Mouse (Mus musculus): ENCODE measurements around the gene Tnxb.

GRCm38 (mm10) chr17:34663558-34663957 lies 6.8 kb upstream of the Tnxb start:
- TF ChIP-seq EP300 (optimal IDR thresholded peaks at IDR 0.05), result no peak
- TF ChIP-seq CTCF (IDR thresholded peaks at IDR 0.05; ENCODE audit: low read depth), result no peak

Measured in stomach, postnatal 0 days (tissue).